8 mouse cellular contexts compared by ENCODE assay signal in the genomic region with DNA sequence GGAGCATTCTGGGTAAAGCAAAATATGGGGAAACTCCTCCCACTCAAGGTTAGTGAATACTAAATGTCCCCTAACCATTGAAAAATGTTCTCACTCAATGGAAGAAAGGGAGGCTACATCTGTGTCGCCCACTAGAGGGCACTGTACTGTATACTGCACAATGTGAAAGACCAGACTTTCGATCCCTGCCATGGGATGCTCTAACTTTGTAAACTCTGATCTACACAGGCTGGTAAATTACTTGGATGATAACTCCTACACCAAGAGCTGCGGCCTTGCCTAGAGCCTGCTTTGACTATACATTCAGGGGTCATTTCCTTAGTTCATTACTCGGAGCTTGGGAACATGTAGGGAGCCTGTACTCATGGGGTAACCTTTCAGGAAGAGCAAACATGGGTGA. TPM values are rescaled to one million over a fixed set of nuclear protein-coding genes. Genes with fewer than 3 reads are reported as not detected.
DNase-seq lines count a peak whose midpoint lies in the region; ATAC-seq and TF ChIP-seq lines count a peak whose summit lies in the region.

No protein-coding gene starts in this region.

- no peaks in the 10 kb centered on the region for H3K9me3 ChIP-seq in forebrain, embryonic 10.5 days
- no peaks in the 10 kb centered on the region for H3K9me3 ChIP-seq in limb, embryonic 10.5 days (replicated peaks)
- H3K9me3 ChIP-seq in midbrain, embryonic 11.5 days (ENCODE audit: control insufficient read depth, low read length): no peaks in the 10 kb centered on the region

- H3K27ac ChIP-seq in gastrocnemius, adult 2 months: peak overlapping the region; percentile 79
- H3K27ac ChIP-seq in forebrain, embryonic 10.5 days: no peak overlapping the region
- peak overlapping the region; percentile 76 for H3K27ac ChIP-seq in limb, embryonic 10.5 days
- H3K27ac ChIP-seq in midbrain, embryonic 11.5 days (ENCODE audit: low read depth, low read length): no peak overlapping the region

- peak; percentile 94; the same call in 1 of the 2 replicates for TF ChIP-seq CTCF in gastrocnemius, adult 2 months (IDR thresholded peaks at IDR 0.05)
- TF ChIP-seq CTCF in brain, embryonic 14.5 days (IDR thresholded peaks at IDR 0.05; ENCODE audit: borderline replicate concordance, extremely low read depth, insufficient read depth, insufficient read length): peak; percentile 74; the same call in 1 of the 2 replicates

- intact Hi-C loops in gastrocnemius, adult 2 months (cut with DNase I): loop anchor here (2.0 to 10.0 kb wide), 2 partner anchors 50 to 342 kb away; no protein-coding TSS in a partner anchor
- intact Hi-C loops in gastrocnemius, postnatal 36 days (cut with DNase I): loop anchor here (2.0 kb wide), 1 partner anchor 48 kb away; no protein-coding TSS in a partner anchor

- H3K4me1 ChIP-seq in forebrain, embryonic 10.5 days: peaks cover 18% of the 10 kb centered on the region
- H3K4me1 ChIP-seq in limb, embryonic 10.5 days: peaks cover 24% of the 10 kb centered on the region
- H3K4me1 ChIP-seq in midbrain, embryonic 11.5 days (ENCODE audit: control insufficient read depth, insufficient read depth, low read length): peaks cover 8% of the 10 kb centered on the region

- no peaks in the 10 kb centered on the region for H3K36me3 ChIP-seq in forebrain, embryonic 10.5 days (replicated peaks)
- peaks cover 10% of the 10 kb centered on the region for H3K36me3 ChIP-seq in limb, embryonic 10.5 days
- no peaks in the 10 kb centered on the region for H3K36me3 ChIP-seq in midbrain, embryonic 11.5 days (ENCODE audit: control insufficient read depth, insufficient read depth, low read length)

- 18% methylated on average over 4 of the region's 4 CpGs for WGBS in forebrain, embryonic 10.5 days
- WGBS in limb, embryonic 10.5 days: 22% methylated on average over 4 of the region's 4 CpGs
- WGBS in midbrain, embryonic 11.5 days: 18% methylated on average over 4 of the region's 4 CpGs

- H3K27me3 ChIP-seq in forebrain, embryonic 10.5 days (ENCODE audit: poor library complexity, severe bottlenecking): no peaks in the 10 kb centered on the region
- H3K27me3 ChIP-seq in limb, embryonic 10.5 days (ENCODE audit: low read depth, poor library complexity, severe bottlenecking): no peaks in the 10 kb centered on the region
- H3K27me3 ChIP-seq in midbrain, embryonic 11.5 days (ENCODE audit: control insufficient read depth, insufficient read depth, low read length): no peaks in the 10 kb centered on the region

- no peak overlapping the region for H3K4me2 ChIP-seq in midbrain, embryonic 11.5 days

- peak; percentile 55 to 71 for ATAC-seq in hematopoietic stem cell, adult 5-6 weeks (replicated peaks in 1 of 2; ENCODE audit: insufficient read depth in 1 of 2, low FRiP score in 2 of 2, low TSS enrichment in 1 of 2, low read depth in 1 of 2, poor library complexity in 2 of 2, severe bottlenecking in 2 of 2)
- ATAC-seq in midbrain, embryonic 11.5 days (ENCODE audit: low FRiP score): 0 out of 2 replicates have a peak, but pooled peaks have one; percentile 25

- peak overlapping the region; percentile 59 for H3K4me3 ChIP-seq in gastrocnemius, adult 2 months
- no peak overlapping the region for H3K4me3 ChIP-seq in forebrain, embryonic 10.5 days
- no peak overlapping the region for H3K4me3 ChIP-seq in limb, embryonic 10.5 days
- no peak overlapping the region for H3K4me3 ChIP-seq in midbrain, embryonic 11.5 days (ENCODE audit: low read depth, low read length)

- H3K9ac ChIP-seq in midbrain, embryonic 11.5 days (ENCODE audit: low read length): no peak overlapping the region

- no peak for DNase-seq in gastrocnemius, adult 2 months
- DNase-seq in gastrocnemius, postnatal 36 days: no peak
- DNase-seq in brain, embryonic 14.5 days (ENCODE audit: low read depth): peak; percentile 85
- DNase-seq in forebrain, embryonic 10.5 days (ENCODE audit: extremely low spot score, low spot score): peak; percentile 65
- DNase-seq in limb, embryonic 10.5 days (ENCODE audit: low spot score): peak; percentile 72
- peak; percentile 95 for DNase-seq in midbrain, embryonic 11.5 days (ENCODE audit: low spot score, missing footprints)
- DNase-seq in spleen, postnatal 4 days (ENCODE audit: low spot score in 2 of 2): peak; percentile 36 to 74

- no peak for TF ChIP-seq POLR2A in brain, embryonic 14.5 days (IDR thresholded peaks at IDR 0.05; ENCODE audit: borderline replicate concordance, extremely low read depth, insufficient read depth, insufficient read length, poor library complexity, severe bottlenecking)

RNA-seq across cellular contexts. Expression of gene Hspa8, which starts 44.4 kb away (rescaled TPM):
- total RNA-seq in gastrocnemius, adult 2 months (2021): 1,000 to 10,000 TPM; 1,297 to 1,609 TPM
- total RNA-seq in gastrocnemius, postnatal 36 days (2021): 1,000 to 10,000 TPM; 1,032 to 1,188 TPM
- polyA plus RNA-seq in brain, embryonic 14.5 days (2012; rRNA removed): 2,783 and 3,166 TPM in 2 replicates
- 3,411 and 3,929 TPM in 2 replicates for polyA plus RNA-seq in forebrain, embryonic 10.5 days (2016; fragmentation: Nextera tagmentation; extraction: Ambion mirVana)
- total RNA-seq in hematopoietic stem cell, adult 5-6 weeks (2017): 3,790 and 5,329 TPM in 2 replicates
- 3,450 and 4,164 TPM in 2 replicates for polyA plus RNA-seq in limb, embryonic 10.5 days (2016; fragmentation: Nextera tagmentation; extraction: Ambion mirVana)
- 3,704 and 3,886 TPM in 2 replicates for polyA plus RNA-seq in midbrain, embryonic 11.5 days (2014; fragmentation: Nextera tagmentation; extraction: Ambion mirVana)

Comparison
In these comparisons a context has a peak if more than half of its experiments do, and no peak if none do; other contexts are left out.
1. DNase-seq: peak in brain, embryonic 14.5 days (single experiment), forebrain, embryonic 10.5 days (single experiment), limb, embryonic 10.5 days (single experiment), midbrain, embryonic 11.5 days (single experiment) and spleen, postnatal 4 days (2 of 2); none in gastrocnemius, adult 2 months (single experiment) and gastrocnemius, postnatal 36 days (0 of 2).
2. H3K27ac ChIP-seq: peak in gastrocnemius, adult 2 months (single experiment) and limb, embryonic 10.5 days (single experiment); none in forebrain, embryonic 10.5 days (single experiment) and midbrain, embryonic 11.5 days (single experiment).